Mouse (Mus musculus): ENCODE results near the gene Utp3. TPM values are rescaled to one million over a fixed set of nuclear protein-coding genes. Genes with fewer than 3 reads are reported as not detected.

The Utp3 gene
- polyA plus RNA-seq, 1 experiment from 2014 or later: 55.3 TPM

GRCm38 (mm10) chr5:88581343-88581742 is 27.1 kb downstream of the Utp3 start:
- H3K4me3 ChIP-seq (ENCODE audit: low read depth, low read length): no peak overlapping the region
- H3K9me3 ChIP-seq (ENCODE audit: control insufficient read depth, low read length): no peaks in the 10 kb centered on the region
- no peak overlapping the region for H3K27ac ChIP-seq (replicated peaks; ENCODE audit: low read depth, low read length)
- DNase-seq (ENCODE audit: low spot score) (no peak), ATAC-seq (ENCODE audit: low read depth) (no peak)
- no peak overlapping the region for H3K9ac ChIP-seq (ENCODE audit: low read depth, low read length)
- WGBS: 92% methylated on average over 6 of the region's 6 CpGs
- H3K27me3 ChIP-seq (replicated peaks; ENCODE audit: control insufficient read depth, insufficient read depth, low read length): no peaks in the 10 kb centered on the region
- H3K4me2 ChIP-seq (ENCODE audit: low read depth, low read length): no peak overlapping the region
- peaks cover 16% of the 10 kb centered on the region for H3K4me1 ChIP-seq (ENCODE audit: control insufficient read depth, insufficient read depth, low read length)
- no peaks in the 10 kb centered on the region for H3K36me3 ChIP-seq (ENCODE audit: control insufficient read depth, insufficient read depth, low read length)

GRCm38 (mm10) chr5:88583271-88584031 is 29.2 kb downstream of the Utp3 start:
- DNase-seq (ENCODE audit: low spot score): peak; percentile 92
- no peaks in the 10 kb centered on the region for H3K27me3 ChIP-seq (replicated peaks; ENCODE audit: control insufficient read depth, insufficient read depth, low read length)
- H3K27ac ChIP-seq (replicated peaks; ENCODE audit: low read depth, low read length): no peak overlapping the region
- peak; percentile 93 for ATAC-seq (ENCODE audit: low read depth)
- H3K9me3 ChIP-seq (ENCODE audit: control insufficient read depth, low read length): no peaks in the 10 kb centered on the region
- H3K36me3 ChIP-seq (ENCODE audit: control insufficient read depth, insufficient read depth, low read length): no peaks in the 10 kb centered on the region
- peak overlapping the region; percentile 28 for H3K4me3 ChIP-seq (ENCODE audit: low read depth, low read length)
- peak overlapping the region; percentile 48 for H3K4me2 ChIP-seq (ENCODE audit: low read depth, low read length)
- WGBS: 48% methylated on average over 9 of the region's 9 CpGs
- peak overlapping the region; percentile 48; the same call in 1 of the 2 replicates for H3K9ac ChIP-seq (ENCODE audit: low read depth, low read length)
- H3K4me1 ChIP-seq (ENCODE audit: control insufficient read depth, insufficient read depth, low read length): peaks cover 24% of the 10 kb centered on the region

GRCm38 (mm10) chr5:88584061-88584460 is 29.8 kb downstream of the Utp3 start:
- peak overlapping the region; percentile 48 for H3K9ac ChIP-seq (ENCODE audit: low read depth, low read length)
- peak overlapping the region; percentile 28 for H3K4me3 ChIP-seq (ENCODE audit: low read depth, low read length)

GRCm38 (mm10) chr5:88586407-88587174 is 32.3 kb downstream of the Utp3 start:
- Histone ChIP-seq H3K27me3 (replicated peaks; ENCODE audit: control insufficient read depth, insufficient read depth, low read length) (no peaks in the 10 kb centered on the region), H3K4me1 (ENCODE audit: control insufficient read depth, insufficient read depth, low read length) (peaks cover 24% of the 10 kb centered on the region), H3K27ac (replicated peaks; ENCODE audit: low read depth, low read length) (no peak overlapping the region), H3K4me3 (ENCODE audit: low read depth, low read length) (no peak overlapping the region), H3K9ac (ENCODE audit: low read depth, low read length) (no peak overlapping the region), H3K9me3 (ENCODE audit: control insufficient read depth, low read length) (no peaks in the 10 kb centered on the region), H3K36me3 (ENCODE audit: control insufficient read depth, insufficient read depth, low read length) (no peaks in the 10 kb centered on the region), H3K4me2 (ENCODE audit: low read depth, low read length) (peak overlapping the region; percentile 48; the same call in 1 of the 2 replicates)
- WGBS: 64% methylated on average over 7 of the region's 7 CpGs
- ATAC-seq (ENCODE audit: low read depth) (peak; percentile 8; the same call in 1 of the 2 replicates), DNase-seq (ENCODE audit: low spot score) (peak; percentile 14)

More at GRCm38 (mm10) chr5:88584061-88584460, 29.8 kb downstream of the Utp3 start:
- ATAC-seq (ENCODE audit: low read depth): no peak
- DNase-seq (ENCODE audit: low spot score): peak; percentile 7
- Histone ChIP-seq H3K4me1 (ENCODE audit: control insufficient read depth, insufficient read depth, low read length) (peaks cover 24% of the 10 kb centered on the region), H3K36me3 (ENCODE audit: control insufficient read depth, insufficient read depth, low read length) (no peaks in the 10 kb centered on the region), H3K27ac (replicated peaks; ENCODE audit: low read depth, low read length) (no peak overlapping the region), H3K9me3 (ENCODE audit: control insufficient read depth, low read length) (no peaks in the 10 kb centered on the region), H3K4me2 (ENCODE audit: low read depth, low read length) (peak overlapping the region; percentile 48), H3K27me3 (replicated peaks; ENCODE audit: control insufficient read depth, insufficient read depth, low read length) (no peaks in the 10 kb centered on the region)
- WGBS: 37% methylated on average over 9 of the region's 9 CpGs

GRCm38 (mm10) chr5:88587211-88587934 is 33.1 kb downstream of the Utp3 start:
- H3K4me2 ChIP-seq (ENCODE audit: low read depth, low read length): peak overlapping the region; percentile 27
- H3K36me3 ChIP-seq (ENCODE audit: control insufficient read depth, insufficient read depth, low read length): no peaks in the 10 kb centered on the region
- WGBS: 37% methylated on average over 13 of the region's 13 CpGs
- no peaks in the 10 kb centered on the region for H3K9me3 ChIP-seq (ENCODE audit: control insufficient read depth, low read length)
- H3K27me3 ChIP-seq (replicated peaks; ENCODE audit: control insufficient read depth, insufficient read depth, low read length): no peaks in the 10 kb centered on the region
- peak overlapping the region; percentile 30; the same call in 1 of the 2 replicates for H3K9ac ChIP-seq (ENCODE audit: low read depth, low read length)
- no peak overlapping the region for H3K27ac ChIP-seq (replicated peaks; ENCODE audit: low read depth, low read length)
- H3K4me3 ChIP-seq (ENCODE audit: low read depth, low read length): no peak overlapping the region
- peaks cover 24% of the 10 kb centered on the region for H3K4me1 ChIP-seq (ENCODE audit: control insufficient read depth, insufficient read depth, low read length)
- ATAC-seq (ENCODE audit: low read depth) (peak; percentile 31; the same call in 1 of the 2 replicates), DNase-seq (ENCODE audit: low spot score) (peak; percentile 39)

GRCm38 (mm10) chr5:88588481-88588880 is 34.2 kb downstream of the Utp3 start:
- no peak for ATAC-seq (ENCODE audit: low read depth)
- no peak overlapping the region for H3K27ac ChIP-seq (replicated peaks; ENCODE audit: low read depth, low read length)
- no peaks in the 10 kb centered on the region for H3K36me3 ChIP-seq (ENCODE audit: control insufficient read depth, insufficient read depth, low read length)
- no peaks in the 10 kb centered on the region for H3K27me3 ChIP-seq (replicated peaks; ENCODE audit: control insufficient read depth, insufficient read depth, low read length)
- 71% methylated on average over 5 of the region's 5 CpGs for WGBS
- peaks cover 24% of the 10 kb centered on the region for H3K4me1 ChIP-seq (ENCODE audit: control insufficient read depth, insufficient read depth, low read length)
- no peak overlapping the region for H3K4me3 ChIP-seq (ENCODE audit: low read depth, low read length)
- H3K4me2 ChIP-seq (ENCODE audit: low read depth, low read length): no peak overlapping the region
- H3K9ac ChIP-seq (ENCODE audit: low read depth, low read length): no peak overlapping the region
- DNase-seq (ENCODE audit: low spot score): no peak
- H3K9me3 ChIP-seq (ENCODE audit: control insufficient read depth, low read length): no peaks in the 10 kb centered on the region

GRCm38 (mm10) chr5:88593421-88594172 is 39.3 kb downstream of the Utp3 start:
- no peak overlapping the region for H3K9ac ChIP-seq (ENCODE audit: low read depth, low read length)
- no peaks in the 10 kb centered on the region for H3K9me3 ChIP-seq (ENCODE audit: control insufficient read depth, low read length)
- no peak overlapping the region for H3K4me2 ChIP-seq (ENCODE audit: low read depth, low read length)
- no peak overlapping the region for H3K4me3 ChIP-seq (ENCODE audit: low read depth, low read length)
- no peaks in the 10 kb centered on the region for H3K4me1 ChIP-seq (ENCODE audit: control insufficient read depth, insufficient read depth, low read length)
- DNase-seq (ENCODE audit: low spot score): no peak
- H3K36me3 ChIP-seq (ENCODE audit: control insufficient read depth, insufficient read depth, low read length): no peaks in the 10 kb centered on the region
- 87% methylated on average over 13 of the region's 13 CpGs for WGBS
- no peaks in the 10 kb centered on the region for H3K27me3 ChIP-seq (replicated peaks; ENCODE audit: control insufficient read depth, insufficient read depth, low read length)
- H3K27ac ChIP-seq (replicated peaks; ENCODE audit: low read depth, low read length): no peak overlapping the region
- ATAC-seq (ENCODE audit: low read depth): no peak

GRCm38 (mm10) chr5:88594173-88594569 is 39.9 kb downstream of the Utp3 start:
- 86% methylated on average over 7 of the region's 7 CpGs for WGBS
- Histone ChIP-seq H3K36me3 (ENCODE audit: control insufficient read depth, insufficient read depth, low read length) (no peaks in the 10 kb centered on the region), H3K4me3 (ENCODE audit: low read depth, low read length) (no peak overlapping the region), H3K4me2 (ENCODE audit: low read depth, low read length) (no peak overlapping the region), H3K27me3 (replicated peaks; ENCODE audit: control insufficient read depth, insufficient read depth, low read length) (no peaks in the 10 kb centered on the region), H3K4me1 (ENCODE audit: control insufficient read depth, insufficient read depth, low read length) (no peaks in the 10 kb centered on the region), H3K9me3 (ENCODE audit: control insufficient read depth, low read length) (no peaks in the 10 kb centered on the region), H3K9ac (ENCODE audit: low read depth, low read length) (no peak overlapping the region), H3K27ac (replicated peaks; ENCODE audit: low read depth, low read length) (no peak overlapping the region)
- ATAC-seq (ENCODE audit: low read depth): no peak
- DNase-seq (ENCODE audit: low spot score): no peak

All from embryonic facial prominence, embryonic 14.5 days (tissue).